Mouse (Mus musculus): ENCODE results near the gene Lypd9. TPM values are rescaled to one million over a fixed set of nuclear protein-coding genes. Genes with fewer than 3 reads are reported as not detected.

Gene Lypd9
- polyA plus RNA-seq, 1 experiment from 2014 or later: not detected

- H3K27ac ChIP-seq (ENCODE audit: low read depth, low read length): no peak within 1 kb of the TSS
- no peak within 1 kb of the TSS for H3K9ac ChIP-seq (ENCODE audit: low read depth, low read length)
- ATAC-seq (ENCODE audit: low FRiP score, low TSS enrichment): no peak
- 17% methylated on average over 1 of the region's 1 CpGs for WGBS
- no peaks in the 10 kb centered on the region for H3K9me3 ChIP-seq (ENCODE audit: control insufficient read depth, low read length)
- no peak within 1 kb of the TSS for H3K4me2 ChIP-seq (replicated peaks; ENCODE audit: low read depth, low read length)
- no peaks in the 10 kb centered on the region for H3K27me3 ChIP-seq (ENCODE audit: control insufficient read depth, insufficient read depth, low read length)
- no peaks in the 10 kb centered on the region for H3K4me1 ChIP-seq (ENCODE audit: control insufficient read depth, insufficient read depth, low read length)
- no peaks in the 10 kb centered on the region for H3K36me3 ChIP-seq (ENCODE audit: control insufficient read depth, insufficient read depth, low read length)
- H3K4me3 ChIP-seq (ENCODE audit: low read length): no peak within 1 kb of the TSS
Observed at GRCm38 (mm10) chr11:58420815-58421214, 31.9 kb downstream of the Lypd9 start, which contains the start of gene 1810065E05Rik. Gene 1810065E05Rik, plus strand, starts transcription at chr11:58421111.

GRCm38 (mm10) chr11:58418336-58418735 lies 34.4 kb downstream of the Lypd9 start:
- Histone ChIP-seq H3K4me2 (replicated peaks; ENCODE audit: low read depth, low read length) (no peak overlapping the region), H3K9ac (ENCODE audit: low read depth, low read length) (no peak overlapping the region), H3K4me1 (ENCODE audit: control insufficient read depth, insufficient read depth, low read length) (no peaks in the 10 kb centered on the region), H3K27ac (ENCODE audit: low read depth, low read length) (no peak overlapping the region), H3K4me3 (ENCODE audit: low read length) (no peak overlapping the region), H3K27me3 (ENCODE audit: control insufficient read depth, insufficient read depth, low read length) (no peaks in the 10 kb centered on the region), H3K9me3 (ENCODE audit: control insufficient read depth, low read length) (no peaks in the 10 kb centered on the region), H3K36me3 (ENCODE audit: control insufficient read depth, insufficient read depth, low read length) (no peaks in the 10 kb centered on the region)
- ATAC-seq (ENCODE audit: low FRiP score, low TSS enrichment): no peak
- 87% methylated on average over 3 of the region's 3 CpGs for WGBS

GRCm38 (mm10) chr11:58408066-58408465 lies 44.7 kb downstream of the Lypd9 start:
- Histone ChIP-seq H3K4me3 (ENCODE audit: low read length) (no peak overlapping the region), H3K27ac (ENCODE audit: low read depth, low read length) (no peak overlapping the region), H3K9me3 (ENCODE audit: control insufficient read depth, low read length) (no peaks in the 10 kb centered on the region), H3K4me1 (ENCODE audit: control insufficient read depth, insufficient read depth, low read length) (no peaks in the 10 kb centered on the region), H3K4me2 (replicated peaks; ENCODE audit: low read depth, low read length) (no peak overlapping the region), H3K36me3 (ENCODE audit: control insufficient read depth, insufficient read depth, low read length) (no peaks in the 10 kb centered on the region), H3K27me3 (ENCODE audit: control insufficient read depth, insufficient read depth, low read length) (no peaks in the 10 kb centered on the region), H3K9ac (ENCODE audit: low read depth, low read length) (no peak overlapping the region)
- ATAC-seq (ENCODE audit: low FRiP score, low TSS enrichment): no peak
- WGBS: 74% methylated on average over 3 of the region's 3 CpGs

GRCm38 (mm10) chr11:58400655-58401054 lies 52.1 kb downstream of the Lypd9 start:
- Histone ChIP-seq H3K4me2 (replicated peaks; ENCODE audit: low read depth, low read length) (no peak overlapping the region), H3K27ac (ENCODE audit: low read depth, low read length) (no peak overlapping the region), H3K27me3 (ENCODE audit: control insufficient read depth, insufficient read depth, low read length) (no peaks in the 10 kb centered on the region), H3K9ac (ENCODE audit: low read depth, low read length) (no peak overlapping the region), H3K36me3 (ENCODE audit: control insufficient read depth, insufficient read depth, low read length) (no peaks in the 10 kb centered on the region), H3K9me3 (ENCODE audit: control insufficient read depth, low read length) (no peaks in the 10 kb centered on the region), H3K4me3 (ENCODE audit: low read length) (no peak overlapping the region), H3K4me1 (ENCODE audit: control insufficient read depth, insufficient read depth, low read length) (no peaks in the 10 kb centered on the region)
- 75% methylated on average over 5 of the region's 5 CpGs for WGBS
- ATAC-seq (ENCODE audit: low FRiP score, low TSS enrichment): no peak

GRCm38 (mm10) chr11:58399985-58400645 lies 52.6 kb downstream of the Lypd9 start:
- H3K4me2 ChIP-seq (replicated peaks; ENCODE audit: low read depth, low read length): no peak overlapping the region
- H3K4me3 ChIP-seq (ENCODE audit: low read length): no peak overlapping the region
- no peaks in the 10 kb centered on the region for H3K4me1 ChIP-seq (ENCODE audit: control insufficient read depth, insufficient read depth, low read length)
- H3K36me3 ChIP-seq (ENCODE audit: control insufficient read depth, insufficient read depth, low read length): no peaks in the 10 kb centered on the region
- no peak for ATAC-seq (ENCODE audit: low FRiP score, low TSS enrichment)
- 60% methylated on average over 6 of the region's 6 CpGs for WGBS
- H3K27ac ChIP-seq (ENCODE audit: low read depth, low read length): no peak overlapping the region
- H3K27me3 ChIP-seq (ENCODE audit: control insufficient read depth, insufficient read depth, low read length): no peaks in the 10 kb centered on the region
- no peak overlapping the region for H3K9ac ChIP-seq (ENCODE audit: low read depth, low read length)
- no peaks in the 10 kb centered on the region for H3K9me3 ChIP-seq (ENCODE audit: control insufficient read depth, low read length)

Other genes with a start within 250 kb of the Lypd9 start
- gene 4930438A08Rik, start 178.1 kb downstream of the Lypd9 start, polyA plus RNA-seq (2014; fragmentation: Nextera tagmentation; extraction: Ambion mirVana): not detected in 2 replicates
- gene Zfp692, start 145.9 kb downstream of the Lypd9 start, polyA plus RNA-seq (2014; fragmentation: Nextera tagmentation; extraction: Ambion mirVana): 19.3 and 23.1 TPM in 2 replicates
- gene Zfp672, start 122.6 kb downstream of the Lypd9 start, polyA plus RNA-seq (2014; fragmentation: Nextera tagmentation; extraction: Ambion mirVana): 34.4 and 34.5 TPM in 2 replicates
- 17.0 and 27.5 TPM in 2 replicates for gene Sh3bp5l, start 122.2 kb downstream of the Lypd9 start, polyA plus RNA-seq (2014; fragmentation: Nextera tagmentation; extraction: Ambion mirVana)
- gene Lypd8, start 73.9 kb downstream of the Lypd9 start, polyA plus RNA-seq (2014; fragmentation: Nextera tagmentation; extraction: Ambion mirVana): not detected in 2 replicates
- gene 1810065E05Rik, start 31.8 kb downstream of the Lypd9 start, polyA plus RNA-seq (2014; fragmentation: Nextera tagmentation; extraction: Ambion mirVana): 0.36 TPM in 1 of 2 replicates, not detected in the other
- gene Gm12253, start 20.4 kb downstream of the Lypd9 start, polyA plus RNA-seq (2014; fragmentation: Nextera tagmentation; extraction: Ambion mirVana): not detected in 2 replicates
- gene Olfr30, start 9.3 kb upstream of the Lypd9 start, polyA plus RNA-seq (2014; fragmentation: Nextera tagmentation; extraction: Ambion mirVana): not detected in 2 replicates
- 0.11 TPM in 1 of 2 replicates, not detected in the other for gene Olfr332, start 39.6 kb upstream of the Lypd9 start, polyA plus RNA-seq (2014; fragmentation: Nextera tagmentation; extraction: Ambion mirVana)
- not detected in 2 replicates for gene Olfr331, start 49.6 kb upstream of the Lypd9 start, polyA plus RNA-seq (2014; fragmentation: Nextera tagmentation; extraction: Ambion mirVana)
- gene Olfr330, start 81.9 kb upstream of the Lypd9 start, polyA plus RNA-seq (2014; fragmentation: Nextera tagmentation; extraction: Ambion mirVana): not detected in 2 replicates
- not detected in 2 replicates for gene Olfr329-ps, start 93.5 kb upstream of the Lypd9 start, polyA plus RNA-seq (2014; fragmentation: Nextera tagmentation; extraction: Ambion mirVana)
- gene Olfr328, start 102.7 kb upstream of the Lypd9 start, polyA plus RNA-seq (2014; fragmentation: Nextera tagmentation; extraction: Ambion mirVana): 0.07 and 0.18 TPM in 2 replicates
- not detected in 2 replicates for gene Olfr224, start 117.6 kb upstream of the Lypd9 start, polyA plus RNA-seq (2014; fragmentation: Nextera tagmentation; extraction: Ambion mirVana)
- not detected in 2 replicates for gene Olfr325, start 124.8 kb upstream of the Lypd9 start, polyA plus RNA-seq (2014; fragmentation: Nextera tagmentation; extraction: Ambion mirVana)
- not detected in 2 replicates for gene Olfr324, start 142.2 kb upstream of the Lypd9 start, polyA plus RNA-seq (2014; fragmentation: Nextera tagmentation; extraction: Ambion mirVana)
- not detected in 2 replicates for gene 2210407C18Rik, start 163.2 kb upstream of the Lypd9 start, polyA plus RNA-seq (2014; fragmentation: Nextera tagmentation; extraction: Ambion mirVana)
- not detected in 2 replicates for gene Olfr323, start 177.6 kb upstream of the Lypd9 start, polyA plus RNA-seq (2014; fragmentation: Nextera tagmentation; extraction: Ambion mirVana)
- not detected in 2 replicates for gene Trim58, start 187.5 kb upstream of the Lypd9 start, polyA plus RNA-seq (2014; fragmentation: Nextera tagmentation; extraction: Ambion mirVana)
- 0.07 TPM in 1 of 2 replicates, not detected in the other for gene Olfr322, start 205.9 kb upstream of the Lypd9 start, polyA plus RNA-seq (2014; fragmentation: Nextera tagmentation; extraction: Ambion mirVana)
- not detected in 2 replicates for gene Olfr320, start 228.2 kb upstream of the Lypd9 start, polyA plus RNA-seq (2014; fragmentation: Nextera tagmentation; extraction: Ambion mirVana)
- gene Olfr319, start 246.2 kb upstream of the Lypd9 start, polyA plus RNA-seq (2014; fragmentation: Nextera tagmentation; extraction: Ambion mirVana): not detected in 2 replicates

Measured in kidney, embryonic 14.5 days (tissue).